Mouse (Mus musculus) Muller cell, postnatal 12 days (primary cell): ENCODE data around the gene Osbpl10.
A peak's percentile ranks its signal among the peaks of the same experiment; 100 is the strongest.
"Not testable (repeated sequence)": the region's sequence is repeated elsewhere in the genome, so short reads cannot be mapped to it uniquely, and the experiment has no call there.

Experiments
- DNase-seq: peaks from one replicate; pipeline ENCODE4 v3.0.0-alpha.2; 2015; ENCODE audit errors: inconsistent ontology term

Gene Osbpl10

GRCm38 (mm10) chr9:115217984-115218383 lies 239.6 kb downstream of the Osbpl10 start:
- no peak for DNase-seq

DNA sequence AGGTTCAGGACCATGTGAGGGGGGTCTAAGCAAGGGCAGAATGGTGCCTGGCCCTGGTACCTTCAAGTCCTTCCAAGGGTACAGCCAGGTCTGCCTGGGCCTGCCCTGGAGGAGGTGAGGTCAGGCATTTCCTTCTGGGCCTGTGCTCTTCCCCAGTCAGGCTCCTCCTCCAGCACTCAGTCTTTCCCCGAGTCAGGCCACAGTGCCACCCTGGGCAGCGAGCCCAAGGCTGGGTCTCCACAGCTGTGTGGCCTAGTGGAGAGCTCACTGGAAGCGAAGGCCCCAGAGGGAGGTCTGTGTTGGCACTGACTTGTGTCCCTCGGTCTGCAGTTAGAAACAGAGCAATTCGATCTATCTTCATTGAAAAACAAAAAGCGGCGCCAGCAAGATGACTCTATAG lies 242.1 kb downstream of the Osbpl10 start:
- DNase-seq, result no peak

DNA sequence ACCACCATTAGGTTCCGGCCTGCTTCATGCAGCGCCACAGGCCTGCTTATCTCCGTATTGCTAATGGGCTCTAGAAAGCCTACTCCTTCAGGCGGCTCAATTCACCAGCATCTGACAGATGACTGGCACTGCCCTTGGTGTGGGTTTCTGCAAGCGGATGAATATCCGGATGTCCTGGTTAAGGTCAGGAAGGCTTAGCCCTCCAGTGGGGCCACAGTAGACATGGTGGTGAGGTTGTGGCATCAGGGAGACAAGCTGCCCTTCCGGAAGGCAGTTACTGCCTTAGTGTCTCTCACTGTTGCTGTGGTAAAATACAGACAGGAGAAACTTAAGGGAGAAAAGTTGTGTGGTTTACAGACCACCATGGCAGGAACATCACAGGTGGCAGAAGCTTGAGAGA lies 242.9 kb downstream of the Osbpl10 start:
- DNase-seq, result no peak

GRCm38 (mm10) chr9:115224744-115225354 lies 246.5 kb downstream of the Osbpl10 start:
- peak; percentile 45 for DNase-seq

GRCm38 (mm10) chr9:115229145-115229544 lies 250.8 kb downstream of the Osbpl10 start:
- no peak for DNase-seq

- no peak for DNase-seq
Observed at GRCm38 (mm10) chr9:115229676-115230075, 251.3 kb downstream of the Osbpl10 start.

DNA sequence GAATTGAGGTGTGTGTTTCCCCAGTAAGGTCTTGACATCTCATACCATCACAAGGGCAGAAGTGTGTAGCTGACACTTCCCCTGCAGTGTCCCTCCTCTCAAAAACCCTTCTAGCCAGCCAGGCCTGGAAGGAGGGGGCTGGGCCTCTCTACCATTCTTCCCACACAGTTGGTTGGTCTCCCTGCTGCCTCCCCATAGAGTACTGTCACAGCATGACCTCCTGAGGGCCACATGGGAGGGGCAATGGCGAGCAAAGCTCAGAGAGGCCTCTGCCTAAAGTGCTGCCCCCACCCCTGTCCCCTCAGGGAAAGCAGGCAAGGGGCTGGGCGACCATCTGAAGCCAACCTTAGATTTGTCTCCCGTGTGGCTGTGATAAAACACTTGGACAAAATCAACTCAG lies 251.8 kb downstream of the Osbpl10 start:
- DNase-seq, result no peak

- DNase-seq, result no peak
Observed at GRCm38 (mm10) chr9:115231476-115231875, 253.1 kb downstream of the Osbpl10 start.

GRCm38 (mm10) chr9:115233721-115234120 lies 255.4 kb downstream of the Osbpl10 start:
- no peak for DNase-seq

DNA sequence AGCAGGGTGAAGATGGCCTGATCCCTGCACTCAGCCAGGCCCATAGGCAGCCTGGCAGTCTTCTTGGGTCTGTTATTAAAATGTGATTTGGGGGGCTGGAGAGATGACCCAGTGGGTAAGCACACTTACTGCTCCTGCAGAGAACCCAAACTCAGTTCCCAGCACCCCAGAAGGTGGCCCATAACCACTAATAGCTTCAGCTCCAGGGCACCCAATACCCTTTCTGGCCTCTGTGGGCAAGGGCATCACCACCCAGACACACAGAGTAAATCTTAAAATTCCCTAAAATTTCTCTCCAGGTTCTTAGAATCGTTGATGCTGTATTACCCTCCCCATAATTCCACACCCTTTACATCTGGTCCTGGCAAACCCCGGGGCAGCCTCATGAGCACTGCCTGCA lies 256.2 kb downstream of the Osbpl10 start:
- no peak for DNase-seq

GRCm38 (mm10) chr9:115236352-115236841 lies 258.0 kb downstream of the Osbpl10 start:
- peak; percentile 78 for DNase-seq

DNA sequence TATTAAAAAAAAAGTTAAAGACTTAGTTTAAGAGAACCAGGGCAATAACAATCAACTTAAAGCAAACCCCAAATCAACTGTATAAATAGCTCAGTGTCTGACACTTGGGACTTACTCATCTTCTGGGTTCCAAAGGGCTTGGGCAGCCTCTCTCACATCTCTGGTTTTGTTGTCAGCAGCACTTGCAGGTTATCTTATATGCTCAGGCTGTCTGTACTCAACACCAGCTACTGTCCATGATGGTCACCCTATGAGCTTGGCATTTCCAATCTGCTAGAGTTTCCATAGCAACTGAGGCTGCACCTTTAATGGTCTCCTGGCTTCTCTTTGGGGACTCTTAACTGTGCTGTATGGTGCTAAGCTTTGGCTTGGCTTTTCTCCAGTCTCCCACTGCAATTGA lies 259.6 kb downstream of the Osbpl10 start:
- no peak for DNase-seq

DNA sequence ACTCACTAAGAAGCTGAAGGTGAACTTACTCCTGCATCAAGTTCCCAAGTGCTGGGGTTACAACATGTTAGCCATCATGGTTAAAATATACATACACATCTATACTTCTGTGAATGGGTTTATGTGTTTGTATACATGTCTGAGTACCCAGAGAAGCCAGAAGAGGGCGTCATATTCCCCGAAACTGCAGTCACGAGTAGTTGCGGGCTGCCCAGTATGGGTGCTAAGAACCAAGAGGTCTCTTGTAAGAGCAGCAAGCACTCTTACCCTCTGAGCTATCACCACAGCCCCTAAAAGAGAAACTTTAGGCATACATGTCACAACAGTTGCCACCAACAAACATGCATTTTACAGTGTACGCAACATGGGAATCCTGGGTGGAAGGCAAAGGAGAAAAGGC lies 261.5 kb downstream of the Osbpl10 start:
- no peak for DNase-seq

DNA sequence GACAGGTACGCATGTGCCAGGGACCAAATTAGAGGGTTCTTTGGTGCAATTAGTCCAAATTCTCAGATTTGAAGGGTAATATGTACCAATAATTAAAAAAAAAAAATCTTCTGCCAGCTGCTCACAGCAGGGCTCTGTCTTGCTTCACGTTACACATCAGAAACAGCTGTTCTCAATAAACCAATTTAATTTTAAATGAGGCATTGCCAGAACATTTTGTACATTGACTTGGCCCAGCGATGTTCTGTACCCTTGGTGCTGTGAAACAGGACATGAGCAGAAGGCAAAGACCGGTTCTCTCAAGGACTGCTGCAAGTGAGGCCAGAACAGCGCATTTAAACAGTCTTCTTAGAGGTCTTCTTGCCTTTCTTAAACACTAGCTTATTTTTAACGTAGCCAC lies 265.3 kb downstream of the Osbpl10 start:
- DNase-seq, result no peak

GRCm38 (mm10) chr9:115245092-115245491 lies 266.7 kb downstream of the Osbpl10 start:
- DNase-seq, result no peak

DNA sequence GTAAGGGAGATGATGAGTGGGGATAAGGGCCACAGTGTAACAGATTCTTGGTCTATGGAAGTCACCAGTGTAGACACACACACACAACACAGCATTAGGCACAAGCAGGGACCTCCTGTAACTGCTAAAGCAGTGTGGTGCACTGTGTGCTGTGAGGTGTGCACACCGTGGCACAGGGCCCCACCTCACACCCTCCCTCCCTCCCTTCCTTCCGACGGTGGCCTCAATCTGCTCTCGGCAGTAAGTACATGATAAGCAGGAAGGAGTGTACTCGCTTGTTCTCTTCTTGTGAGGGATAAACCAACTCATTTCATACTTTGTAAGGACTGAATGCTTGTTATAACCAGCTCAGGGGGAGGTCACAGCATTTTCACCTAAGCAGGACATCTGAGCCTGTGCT lies 270.8 kb downstream of the Osbpl10 start:
- no peak for DNase-seq

DNA sequence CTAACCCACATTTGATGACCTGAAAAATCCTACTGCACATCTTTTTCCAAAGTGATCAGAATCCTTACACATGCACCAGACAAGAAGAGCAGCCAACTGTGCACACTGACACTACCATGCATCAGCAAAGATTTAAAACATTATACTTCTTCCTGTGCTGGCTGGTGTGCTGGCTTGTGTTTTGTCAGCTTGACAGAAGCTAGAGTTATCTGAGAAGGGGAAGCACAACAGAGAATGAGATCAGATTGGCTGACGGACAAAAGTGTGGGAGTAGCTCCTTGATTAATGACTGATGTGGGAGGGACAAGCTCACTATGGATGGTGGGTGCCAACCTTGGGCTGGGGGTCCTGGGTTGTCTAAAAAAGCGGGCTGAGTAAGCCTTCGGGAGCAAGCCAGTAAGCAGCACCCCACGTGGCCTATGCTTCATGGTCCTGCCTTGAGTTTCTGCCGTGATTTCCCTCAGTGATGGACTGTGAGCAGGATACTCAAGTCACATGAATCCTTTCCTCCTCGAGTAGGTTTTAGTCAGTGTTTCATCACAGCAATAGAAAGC lies 279.4 kb downstream of the Osbpl10 start:
- DNase-seq, result no peak

DNA sequence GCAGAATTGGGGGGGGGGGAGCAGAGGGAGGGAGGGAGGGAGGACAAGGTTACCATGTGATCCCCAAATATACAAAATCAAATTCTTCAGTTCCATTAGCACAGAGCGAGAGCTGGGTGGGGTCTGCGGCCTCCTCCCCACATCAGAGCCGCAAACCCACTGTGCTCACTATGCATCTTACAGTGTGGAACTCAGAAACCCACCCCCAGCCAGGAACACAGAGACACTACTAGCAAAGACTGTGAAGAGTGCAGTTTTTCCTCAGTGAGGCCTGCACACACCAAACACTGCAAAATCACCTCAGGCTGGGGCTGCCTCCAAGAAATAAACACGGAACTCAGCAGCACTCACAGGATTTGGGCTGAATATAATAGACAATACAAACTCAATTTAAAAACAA lies 281.5 kb downstream of the Osbpl10 start:
- DNase-seq, result no peak

DNA sequence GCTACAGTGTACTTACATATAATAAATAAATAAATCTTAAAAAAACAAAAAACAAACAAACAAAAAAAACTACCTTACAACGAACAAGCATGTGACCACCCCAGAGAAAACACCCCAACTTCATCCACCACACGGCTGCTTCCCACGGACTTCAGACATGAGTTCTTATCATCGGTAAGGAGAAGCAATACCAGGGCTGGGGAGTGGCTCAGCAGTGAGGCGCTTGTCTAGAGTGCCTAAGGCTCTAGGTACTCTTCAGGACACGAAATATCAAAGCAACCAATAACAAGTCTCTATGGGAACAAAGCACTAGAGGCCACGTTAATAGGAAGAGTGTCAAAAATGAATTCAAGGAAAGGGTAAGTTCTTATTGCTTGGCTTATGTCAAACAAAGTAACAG lies 282.1 kb downstream of the Osbpl10 start:
- DNase-seq, result no peak

DNA sequence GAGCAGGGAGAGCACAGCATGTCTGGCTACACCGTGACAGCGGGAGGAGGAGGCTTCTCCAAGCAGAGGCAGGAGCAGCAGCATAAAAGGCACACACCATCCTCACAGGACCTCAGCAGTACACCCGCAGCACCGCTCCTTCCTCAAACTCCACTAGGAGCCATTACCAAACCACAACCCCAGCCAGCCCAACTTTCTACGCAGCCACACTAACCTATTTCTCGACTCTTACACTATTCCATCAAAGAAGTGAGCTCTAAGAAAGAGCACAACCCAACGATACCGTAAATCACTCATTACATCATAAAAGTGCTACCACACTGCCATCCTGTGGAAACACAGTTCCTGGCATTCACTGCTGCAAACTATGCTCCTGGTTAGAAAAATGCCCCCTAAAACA lies 283.1 kb downstream of the Osbpl10 start:
- DNase-seq, result no peak

- no peak for DNase-seq
Observed at GRCm38 (mm10) chr9:115261896-115262295, 283.5 kb downstream of the Osbpl10 start.

DNA sequence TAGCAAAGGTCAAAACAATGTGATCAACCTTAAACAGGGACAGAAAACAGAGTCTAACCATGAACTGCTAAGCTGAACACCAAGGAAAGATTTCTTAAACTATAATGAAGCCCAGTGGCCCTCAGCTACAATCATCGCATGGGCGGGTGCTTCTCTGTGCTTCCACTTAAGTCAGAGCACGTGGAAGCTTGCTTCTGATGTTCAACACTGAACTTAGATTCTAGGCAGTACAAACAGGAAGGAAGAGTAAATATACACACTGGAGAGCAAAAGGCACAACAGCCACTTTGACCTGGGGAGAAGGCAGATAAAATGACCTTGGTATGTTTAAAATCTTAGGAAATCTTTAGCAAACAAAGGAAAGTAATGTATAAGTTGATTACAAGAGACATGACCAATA lies 293.2 kb downstream of the Osbpl10 start:
- no peak for DNase-seq

GRCm38 (mm10) chr9:115272451-115272850 lies 294.1 kb downstream of the Osbpl10 start:
- not testable (repeated sequence) for DNase-seq
